Mouse (Mus musculus) Muller cell, postnatal 12 days (primary cell): Measurements from ENCODE around the gene Ube3b.

Experiments
- DNase-seq: peaks from one replicate; pipeline ENCODE4 v3.0.0-alpha.2; 2015; ENCODE audit errors: inconsistent ontology term

Gene Ube3b

GRCm38 (mm10) chr5:114423961-114424360 lies 43.6 kb downstream of the Ube3b start:
- DNase-seq: peak; percentile 5

- peak; percentile 33 for DNase-seq
Observed at GRCm38 (mm10) chr5:114426732-114427131, 46.3 kb downstream of the Ube3b start.

GRCm38 (mm10) chr5:114428621-114429020 lies 48.2 kb downstream of the Ube3b start:
- DNase-seq: no peak

- no peak for DNase-seq
Observed at GRCm38 (mm10) chr5:114429781-114430180, 49.4 kb downstream of the Ube3b start.

GRCm38 (mm10) chr5:114434359-114434758 lies 54.0 kb downstream of the Ube3b start:
- no peak for DNase-seq

- no peak for DNase-seq
Observed at GRCm38 (mm10) chr5:114435588-114435987, 55.2 kb downstream of the Ube3b start.

GRCm38 (mm10) chr5:114443566-114444367 lies 63.4 kb downstream of the Ube3b start, which contains the start of the genes Mmab and Mvk:
TSS of gene Mmab (minus strand) at chr5:114444060.
TSS of gene Mvk (plus strand) at chr5:114444269.
- peak; percentile 100 for DNase-seq

GRCm38 (mm10) chr5:114444368-114444692 lies 63.9 kb downstream of the Ube3b start:
- no peak for DNase-seq

GRCm38 (mm10) chr5:114449011-114449410 lies 68.6 kb downstream of the Ube3b start:
- no peak for DNase-seq

GRCm38 (mm10) chr5:114456287-114456686 lies 75.9 kb downstream of the Ube3b start:
- no peak for DNase-seq

- DNase-seq: no peak
Observed at GRCm38 (mm10) chr5:114456995-114457605, 76.7 kb downstream of the Ube3b start.

- DNase-seq: peak; percentile 84
Observed at GRCm38 (mm10) chr5:114461238-114461637, 80.8 kb downstream of the Ube3b start.

- no peak for DNase-seq
Observed at GRCm38 (mm10) chr5:114462067-114463040, 81.9 kb downstream of the Ube3b start.

- DNase-seq: no peak
Observed at GRCm38 (mm10) chr5:114464561-114464960, 84.2 kb downstream of the Ube3b start.

- no peak for DNase-seq
Observed at GRCm38 (mm10) chr5:114465641-114466040, 85.2 kb downstream of the Ube3b start.

- DNase-seq: no peak
Observed at GRCm38 (mm10) chr5:114467019-114467418, 86.6 kb downstream of the Ube3b start.

GRCm38 (mm10) chr5:114467430-114467829 lies 87.0 kb downstream of the Ube3b start:
- peak; percentile 95 for DNase-seq

GRCm38 (mm10) chr5:114468007-114468406 lies 87.6 kb downstream of the Ube3b start:
- no peak for DNase-seq

- no peak for DNase-seq
Observed at GRCm38 (mm10) chr5:114470359-114470758, 90.0 kb downstream of the Ube3b start.
